Mouse (Mus musculus) liver, postnatal 0 days (tissue): ENCODE measurements around the gene Gm13030. TPM values are rescaled to one million over a fixed set of nuclear protein-coding genes. Genes with fewer than 3 reads are reported as not detected.
"Not testable (repeated sequence)": the region's sequence is repeated elsewhere in the genome, so short reads cannot be mapped to it uniquely, and the experiment has no call there.

Experiments
- ATAC-seq: fragments of 200-750 bp; cut with Nextera tagmentation; 2 replicates; pipeline ENCODE4 v1.8.0; 2017; ENCODE audit warnings: mild to moderate bottlenecking, moderate library complexity
- DNase-seq: peaks from one replicate; pipeline ENCODE4 v3.0.0-alpha.2; 2016
- H3K27ac ChIP-seq: fragments of 300-500 bp; sonication (generic); 2 replicates; pipeline ENCODE4 v1.5.1; 2014; ENCODE audit warnings: antibody characterized with exemption, moderate library complexity, mild to moderate bottlenecking, low read depth
- H3K27me3 ChIP-seq: fragments of 300-500 bp; sonication (generic); 2 replicates; pipeline ENCODE4 v1.6.1; 2014; ENCODE audit warnings: low read length, control low read depth, mixed read lengths; ENCODE audit not compliant: insufficient read depth
- H3K36me3 ChIP-seq: fragments of 300-500 bp; sonication (generic); replicated peaks from 2 replicates; pipeline ENCODE4 v1.6.1; 2014; ENCODE audit warnings: mild to moderate bottlenecking, control low read depth, low read length, moderate library complexity, mixed read lengths; ENCODE audit not compliant: insufficient read depth
- H3K4me1 ChIP-seq: fragments of 300-500 bp; sonication (generic); 2 replicates; pipeline ENCODE4 v1.6.1; 2014; ENCODE audit warnings: antibody characterized with exemption, mild to moderate bottlenecking, control low read depth; ENCODE audit not compliant: insufficient read depth
- H3K4me2 ChIP-seq: fragments of 300-500 bp; sonication (generic); 2 replicates; pipeline ENCODE4 v1.6.1; 2014; ENCODE audit warnings: low read depth, mild to moderate bottlenecking, low read length, moderate library complexity, mixed read lengths
- H3K4me3 ChIP-seq: fragments of 300-500 bp; sonication (generic); 2 replicates; pipeline ENCODE4 v1.5.1; 2014; ENCODE audit warnings: low read depth, low read length
- H3K9ac ChIP-seq: fragments of 300-500 bp; sonication (generic); replicated peaks from 2 replicates; pipeline ENCODE4 v1.6.1; 2014; ENCODE audit warnings: mild to moderate bottlenecking, moderate library complexity
- H3K9me3 ChIP-seq: fragments of 300-500 bp; sonication (generic); 2 replicates; pipeline ENCODE4 v1.6.1; 2016; ENCODE audit warnings: mild to moderate bottlenecking, control low read depth, low read length, mixed read lengths
- CTCF ChIP-seq: sonication (generic); IDR thresholded peaks from 2 replicates; pipeline ENCODE4 v1.5.1; 2016; ENCODE audit warnings: antibody characterized with exemption, low read depth
- EP300 ChIP-seq: IDR thresholded peaks from 2 replicates; pipeline ENCODE4 v1.6.1; 2016; ENCODE audit warnings: antibody characterized with exemption, low read depth, mild to moderate bottlenecking
- whole genome bisulfite sequencing: fragments of 180-500 bp; shearing (Covaris S2); extraction: QIAGEN DNeasy Blood & Tissue Kit; methylation state at CpG from one replicate; pipeline ENCODE4 v1.1.7; 2014; ENCODE audit not compliant: insufficient replicate concordance; 5-methylcytosine and 5-hydroxymethylcytosine counted together
- polyA plus RNA-seq: library from polyadenylated mRNA; unstranded; fragments of >200 nt; fragmentation: Nextera tagmentation; extraction: Ambion mirVana; gene quantifications from 2 replicates; pipeline ENCODE4 v1.2.1, GENCODE M21; 2015

Gene Gm13030
- polyA plus RNA-seq, 1 experiment from 2014 or later = not detected

DNA sequence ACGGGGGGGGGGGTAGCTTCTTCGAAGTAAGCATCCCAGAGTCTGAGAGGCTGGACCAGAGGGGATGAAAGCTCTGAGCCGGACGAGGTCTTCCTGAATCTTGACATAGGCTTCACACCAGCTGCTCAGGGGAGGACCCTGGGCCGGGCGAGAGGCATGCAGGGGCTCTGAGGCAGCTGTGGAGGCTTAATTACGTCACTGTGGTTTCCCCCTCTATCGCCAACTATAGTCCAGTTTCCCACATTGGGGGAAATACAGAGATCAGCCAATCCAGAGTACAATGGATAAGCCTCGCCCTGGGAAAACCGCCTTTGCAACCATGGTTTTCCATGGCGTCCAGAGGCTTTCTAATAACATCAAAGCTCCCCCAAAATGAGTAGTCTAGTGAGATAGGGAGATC, 46.6 kb downstream of the Gm13030 start:
- no peak for DNase-seq
- Histone ChIP-seq H3K27me3 (0 out of 2 replicates have a peak, but pooled peaks cover 3% of the 10 kb centered on the region), H3K4me3 (no peak overlapping the region), H3K27ac (no peak overlapping the region), H3K9me3 (peaks cover 3% of the 10 kb centered on the region; the same call in 1 of the 2 replicates), H3K9ac (no peak overlapping the region), H3K36me3 (no peaks in the 10 kb centered on the region), H3K4me1 (no peaks in the 10 kb centered on the region), H3K4me2 (no peak overlapping the region)
- no peak for TF ChIP-seq CTCF
- TF ChIP-seq EP300 = no peak
- WGBS = 26% methylated on average over 11 of the region's 11 CpGs
- no peak for ATAC-seq

DNA sequence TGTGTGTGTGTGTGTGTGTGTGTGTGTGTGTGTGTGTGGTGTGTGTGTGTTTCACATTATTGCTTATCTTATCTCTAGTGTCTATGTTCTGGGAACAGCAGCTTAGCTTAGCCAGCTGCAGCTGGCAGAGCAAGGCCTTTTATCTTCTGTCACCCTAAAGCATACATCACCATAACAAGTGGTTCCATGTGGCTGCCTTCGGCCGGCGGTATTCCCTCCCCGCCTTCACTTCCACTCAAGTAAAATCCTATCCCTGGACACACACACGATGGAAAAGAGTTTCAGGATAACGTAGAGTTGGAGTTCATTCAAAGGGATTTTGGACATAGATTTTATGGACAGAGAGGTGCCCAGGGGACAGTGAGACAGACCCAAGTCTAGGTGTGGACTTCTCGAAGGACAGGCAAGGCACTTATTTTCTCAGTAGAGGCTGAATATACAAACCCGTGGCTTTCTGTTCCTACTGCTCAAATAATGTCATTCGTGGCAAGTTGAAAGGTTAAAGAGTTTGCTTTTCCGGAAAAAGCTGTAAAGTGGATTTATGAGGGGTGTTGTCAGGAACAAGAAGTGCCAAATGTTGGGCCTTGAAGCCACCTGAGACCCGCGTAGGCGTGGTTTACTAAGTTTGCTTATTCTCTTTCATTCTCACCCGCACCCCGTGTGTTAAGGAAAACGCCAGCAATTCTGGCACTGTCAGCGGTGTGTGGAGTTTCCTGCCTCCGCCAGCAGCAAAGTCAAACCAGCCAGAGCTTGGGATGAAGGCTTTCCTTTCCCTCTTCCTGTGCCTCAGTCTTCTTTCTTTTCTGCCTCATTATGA, 47.8 kb downstream of the Gm13030 start:
- ATAC-seq (no peak), DNase-seq (no peak)
- Histone ChIP-seq H3K4me3 (no peak overlapping the region), H3K9ac (no peak overlapping the region), H3K9me3 (peaks cover 3% of the 10 kb centered on the region; the same call in 1 of the 2 replicates), H3K27ac (no peak overlapping the region), H3K4me1 (no peaks in the 10 kb centered on the region), H3K27me3 (0 out of 2 replicates have a peak, but pooled peaks cover 3% of the 10 kb centered on the region), H3K4me2 (no peak overlapping the region), H3K36me3 (no peaks in the 10 kb centered on the region)
- TF ChIP-seq CTCF (no peak), EP300 (no peak)
- 33% methylated on average over 18 of the region's 18 CpGs for WGBS

DNA sequence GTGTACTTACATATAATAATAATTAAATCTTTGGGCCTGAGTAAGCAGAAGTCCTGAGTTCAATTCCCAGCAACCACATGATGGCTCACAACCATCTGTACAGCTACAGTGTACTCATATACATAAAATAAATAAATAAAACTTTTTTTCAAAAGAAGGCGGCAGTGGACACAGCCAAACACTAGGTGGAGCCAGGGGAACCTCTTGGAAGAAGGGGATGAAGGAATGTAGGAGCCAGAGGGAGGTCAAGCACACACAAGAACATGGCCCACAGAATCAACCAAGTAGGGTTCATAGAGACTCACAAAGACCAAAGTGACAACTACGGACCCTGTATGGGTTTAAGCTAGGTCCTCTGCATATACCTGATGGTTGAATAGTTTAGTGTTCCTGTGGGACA, 49.1 kb downstream of the Gm13030 start:
- H3K4me2 ChIP-seq = no peak overlapping the region
- DNase-seq = no peak
- 79% methylated on average over 2 of the region's 2 CpGs for WGBS

DNA sequence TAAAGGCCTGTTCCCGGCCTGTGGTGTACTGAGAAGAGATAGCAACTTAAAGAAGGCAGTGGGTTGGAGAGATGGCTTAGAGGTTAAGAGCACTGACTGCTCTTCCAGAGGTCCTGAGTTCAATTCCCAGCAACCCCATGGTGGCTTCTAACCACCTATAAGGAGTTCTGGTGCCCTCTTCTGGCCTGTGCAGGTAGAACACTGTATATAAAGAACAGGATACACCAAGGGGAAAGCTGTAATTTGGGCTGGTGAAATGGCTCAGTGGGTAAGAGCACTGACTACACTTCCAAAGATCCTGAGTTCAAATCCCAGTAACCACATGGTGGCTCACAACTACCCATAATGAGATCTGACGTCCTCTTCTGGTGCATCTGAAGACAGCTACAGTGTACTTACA, 49.6 kb downstream of the Gm13030 start:
- H3K27ac ChIP-seq, H3K4me3 ChIP-seq, H3K4me2 ChIP-seq, H3K9me3 ChIP-seq, H3K9ac ChIP-seq, H3K36me3 ChIP-seq, H3K4me1 ChIP-seq, ATAC-seq, H3K27me3 ChIP-seq, DNase-seq: not testable (repeated sequence)
- WGBS = 69% methylated on average over 2 of the region's 2 CpGs

More for the DNA sequence above, 49.1 kb downstream of the Gm13030 start:
- no peak overlapping the region for H3K9ac ChIP-seq
- no peaks in the 10 kb centered on the region for H3K4me1 ChIP-seq
- ATAC-seq = no peak
- TF ChIP-seq EP300 = no peak
- no peak for TF ChIP-seq CTCF
- no peak overlapping the region for H3K27ac ChIP-seq
- no peaks in the 10 kb centered on the region for H3K36me3 ChIP-seq
- 0 out of 2 replicates have a peak, but pooled peaks cover 3% of the 10 kb centered on the region for H3K27me3 ChIP-seq
- H3K4me3 ChIP-seq = no peak overlapping the region
- H3K9me3 ChIP-seq = peaks cover 3% of the 10 kb centered on the region; the same call in 1 of the 2 replicates

DNA sequence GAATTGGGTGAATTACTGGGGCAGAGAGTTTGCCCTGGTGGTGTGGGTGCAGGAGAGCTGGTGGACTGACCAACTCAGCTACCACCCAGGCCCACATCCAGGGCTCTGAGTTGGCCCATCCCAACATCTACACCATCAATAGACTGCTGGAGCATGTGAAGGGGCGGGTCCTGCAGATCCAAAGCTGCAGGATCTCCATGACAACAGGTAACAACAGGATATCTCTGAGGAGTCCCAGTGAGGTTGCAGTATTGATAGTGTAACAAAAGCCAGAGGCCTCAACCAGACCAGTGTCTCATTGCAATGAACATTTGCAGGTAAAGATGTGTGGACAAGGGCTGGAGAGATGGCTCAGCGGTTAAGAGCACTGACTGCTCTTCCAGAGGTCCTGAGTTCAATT, 52.7 kb downstream of the Gm13030 start:
- Histone ChIP-seq H3K9ac (no peak overlapping the region), H3K36me3 (no peaks in the 10 kb centered on the region), H3K4me3 (no peak overlapping the region), H3K27me3 (no peaks in the 10 kb centered on the region), H3K27ac (no peak overlapping the region), H3K9me3 (peaks cover 3% of the 10 kb centered on the region; the same call in 1 of the 2 replicates), H3K4me1 (no peaks in the 10 kb centered on the region), H3K4me2 (no peak overlapping the region)
- TF ChIP-seq EP300 = no peak
- no peak for TF ChIP-seq CTCF
- DNase-seq = no peak
- 70% methylated on average over 2 of the region's 2 CpGs for WGBS
- ATAC-seq = no peak

Other genes starting within 250 kb of the Gm13030 start
- gene Vwa5b1, start 238.1 kb downstream of the Gm13030 start, polyA plus RNA-seq = not detected in 2 replicates
- not detected in 2 replicates for gene Pla2g2c, start 149.2 kb downstream of the Gm13030 start, polyA plus RNA-seq
- gene Ubxn10, start 136.8 kb downstream of the Gm13030 start, polyA plus RNA-seq = 0.05 and 0.08 TPM in 2 replicates
- gene Pla2g2f, start 116.3 kb downstream of the Gm13030 start, polyA plus RNA-seq = not detected in 2 replicates
- gene Pla2g2d, start 98.2 kb downstream of the Gm13030 start, polyA plus RNA-seq = 0.05 and 0.06 TPM in 2 replicates
- gene Pla2g5, start 10.5 kb downstream of the Gm13030 start, polyA plus RNA-seq = not detected in 2 replicates
- gene Pla2g2e, start 4.0 kb upstream of the Gm13030 start, polyA plus RNA-seq = not detected in 2 replicates
- gene Otud3, start 40.0 kb upstream of the Gm13030 start, polyA plus RNA-seq = 1.2 and 1.5 TPM in 2 replicates
- gene Rnf186, start 93.1 kb upstream of the Gm13030 start, polyA plus RNA-seq = 0.17 and 0.36 TPM in 2 replicates
- gene Tmco4, start 98.9 kb upstream of the Gm13030 start, polyA plus RNA-seq = 4.6 and 5.3 TPM in 2 replicates
- not detected in 2 replicates for gene Htr6, start 201.6 kb upstream of the Gm13030 start, polyA plus RNA-seq
- 3.0 and 3.1 TPM in 2 replicates for gene Nbl1, start 219.0 kb upstream of the Gm13030 start, polyA plus RNA-seq